Mouse (Mus musculus): ENCODE measurements around the gene Kcna2. TPM values are rescaled to one million over a fixed set of nuclear protein-coding genes. Genes with fewer than 3 reads are reported as not detected.

Gene Kcna2
- polyA plus RNA-seq (2015; fragmentation: Nextera tagmentation; extraction: Ambion mirVana) = 0.04 and 0.07 TPM in 2 replicates

DNA sequence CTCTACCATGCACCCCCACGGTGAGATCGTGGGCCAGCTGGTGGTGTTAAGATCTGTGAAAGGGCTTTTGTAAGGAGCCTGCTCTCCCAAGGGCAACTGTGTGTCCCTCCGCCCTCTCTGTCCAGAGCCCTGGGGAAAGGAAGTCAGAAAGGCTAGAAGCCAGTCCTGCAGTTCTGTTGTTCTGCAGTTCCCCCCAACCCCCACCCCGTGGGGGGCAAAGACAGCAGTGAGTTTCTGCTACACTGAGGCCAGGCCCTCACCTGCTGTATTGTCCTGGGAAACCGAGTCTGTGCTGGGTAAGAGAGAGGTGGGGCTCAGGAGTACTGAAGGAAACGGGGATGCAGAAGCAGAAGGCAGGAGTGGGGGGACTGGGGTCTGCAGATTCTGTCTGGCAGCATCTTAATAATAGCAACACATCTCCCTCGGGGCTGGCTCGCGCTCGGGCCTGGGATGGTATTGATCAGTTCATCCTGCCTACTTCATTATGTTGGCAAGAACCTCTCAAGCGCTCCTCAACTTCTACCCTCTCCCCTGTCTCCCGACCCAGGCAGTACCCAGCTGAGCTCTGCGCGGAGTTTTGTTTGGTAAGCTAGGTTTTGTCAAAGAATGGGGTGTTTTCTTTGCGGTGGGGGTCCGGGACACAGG, at the start of gene Kcna2:
Kcna2 (plus strand) TSS at position 336 of the 645 bp plus-strand sequence.

Other genes with a start within 250 kb of the Kcna2 start
- gene Kcna3, start 65.0 kb upstream of the Kcna2 start, polyA plus RNA-seq (2015; fragmentation: Nextera tagmentation; extraction: Ambion mirVana) = 0.08 and 0.69 TPM in 2 replicates
- not detected in 2 replicates for gene Kcna10, start 81.9 kb downstream of the Kcna2 start, polyA plus RNA-seq (2015; fragmentation: Nextera tagmentation; extraction: Ambion mirVana)
- 5.4 and 7.9 TPM in 2 replicates for gene Cym, start 120.6 kb downstream of the Kcna2 start, polyA plus RNA-seq (2015; fragmentation: Nextera tagmentation; extraction: Ambion mirVana)
- not detected in 2 replicates for gene A630076J17Rik, start 129.5 kb downstream of the Kcna2 start, polyA plus RNA-seq (2015; fragmentation: Nextera tagmentation; extraction: Ambion mirVana)
- not detected in 2 replicates for gene Prok1, start 138.6 kb downstream of the Kcna2 start, polyA plus RNA-seq (2015; fragmentation: Nextera tagmentation; extraction: Ambion mirVana)
- gene Lamtor5, start 177.7 kb downstream of the Kcna2 start, polyA plus RNA-seq (2015; fragmentation: Nextera tagmentation; extraction: Ambion mirVana) = 179 and 209 TPM in 2 replicates
- gene Slc16a4, start 190.1 kb downstream of the Kcna2 start, polyA plus RNA-seq (2015; fragmentation: Nextera tagmentation; extraction: Ambion mirVana) = 4.0 and 7.2 TPM in 2 replicates
- gene Rbm15, start 232.5 kb downstream of the Kcna2 start, polyA plus RNA-seq (2015; fragmentation: Nextera tagmentation; extraction: Ambion mirVana) = 6.3 and 7.5 TPM in 2 replicates

Measured in urinary bladder, postnatal 0 days (tissue).